Comparison of ENCODE assay signal across 9 mouse cellular contexts in genomic region chr17:75435599-75435998, GRCm38 (mm10). TPM values are rescaled to one million over a fixed set of nuclear protein-coding genes. Genes with fewer than 3 reads are reported as not detected.
DNase-seq lines count a peak whose midpoint lies in the region; ATAC-seq and TF ChIP-seq lines count a peak whose summit lies in the region.
"Had no signal": no experiment of that assay in that cellular context is flagged by ENCODE, and none has a peak within 500 bp of the region (broad histone marks: within the 10 kb centered on the region; RNA-seq: fewer than 3 reads in every experiment).

Rasgrp3 (plus strand) TSS chr17:75435896.

- no peak within 1 kb of the TSS for H3K9ac ChIP-seq in embryonic facial prominence, embryonic 15.5 days
- peak within 1 kb of the TSS; percentile 10; the same call in 1 of the 2 replicates for H3K9ac ChIP-seq in intestine, embryonic 14.5 days (ENCODE audit: low read length)
- peak within 1 kb of the TSS; percentile 23; the same call in 1 of the 2 replicates for H3K9ac ChIP-seq in lung, postnatal 0 days (replicated peaks; ENCODE audit: low read depth)
- no peak within 1 kb of the TSS for H3K9ac ChIP-seq in midbrain, embryonic 15.5 days
- H3K9ac ChIP-seq: liver, embryonic 13.5 days had no signal

- no peak within 1 kb of the TSS for H3K4me2 ChIP-seq in embryonic facial prominence, embryonic 15.5 days (replicated peaks)
- no peak within 1 kb of the TSS for H3K4me2 ChIP-seq in intestine, embryonic 14.5 days (ENCODE audit: low read length)
- H3K4me2 ChIP-seq in lung, postnatal 0 days (replicated peaks; ENCODE audit: low read depth, low read length), result peak within 1 kb of the TSS; percentile 42; the same call in 1 of the 2 replicates
- no peak within 1 kb of the TSS for H3K4me2 ChIP-seq in midbrain, embryonic 15.5 days
- H3K4me2 ChIP-seq: liver, embryonic 13.5 days had no signal

- ATAC-seq in embryonic facial prominence, embryonic 15.5 days (ENCODE audit: insufficient number of reproducible peaks, low FRiP score, low TSS enrichment, low read depth), result no peak
- no peak for ATAC-seq in intestine, embryonic 14.5 days (replicated peaks; ENCODE audit: low FRiP score, low TSS enrichment, low read depth)
- ATAC-seq in lung, postnatal 0 days, result peak; percentile 58
- no peak for ATAC-seq in midbrain, embryonic 15.5 days (replicated peaks)

- TF ChIP-seq CTCF in left cerebral cortex, adult 2 months (IDR thresholded peaks at IDR 0.05), result no peak
- no peak for TF ChIP-seq CTCF in lung, postnatal 0 days (IDR thresholded peaks at IDR 0.05)
- no peak for TF ChIP-seq CTCF in thymus, adult 2 months (IDR thresholded peaks at IDR 0.05; ENCODE audit: borderline replicate concordance, control insufficient read depth, extremely low read depth, insufficient read depth, low read length, poor library complexity)

- no peaks in the 10 kb centered on the region for H3K27me3 ChIP-seq in embryonic facial prominence, embryonic 15.5 days
- no peaks in the 10 kb centered on the region for H3K27me3 ChIP-seq in intestine, embryonic 14.5 days (replicated peaks; ENCODE audit: control insufficient read depth, insufficient read depth, low read length)
- no peaks in the 10 kb centered on the region for H3K27me3 ChIP-seq in lung, postnatal 0 days (replicated peaks; ENCODE audit: insufficient read depth, low read length)
- no peaks in the 10 kb centered on the region for H3K27me3 ChIP-seq in thymus, adult 2 months (ENCODE audit: control insufficient read depth, insufficient read depth, low read length)
- H3K27me3 ChIP-seq in midbrain, embryonic 15.5 days (replicated peaks), result no peaks in the 10 kb centered on the region

- no peak for TF ChIP-seq POLR2A in thymus, adult 2 months (IDR thresholded peaks at IDR 0.05; ENCODE audit: control insufficient read depth, extremely low read depth, insufficient read depth, low read length, poor library complexity)

- intact Hi-C loops in left cerebral cortex, adult 2 months (cut with DNase I), result no loop called here

- no peaks in the 10 kb centered on the region for H3K4me1 ChIP-seq in embryonic facial prominence, embryonic 15.5 days
- H3K4me1 ChIP-seq in intestine, embryonic 14.5 days (replicated peaks; ENCODE audit: control insufficient read depth, insufficient read depth, low read length), result peaks cover 5% of the 10 kb centered on the region; the same call in 1 of the 2 replicates
- H3K4me1 ChIP-seq in lung, postnatal 0 days (ENCODE audit: insufficient read depth, low read depth, low read length), result no peaks in the 10 kb centered on the region
- H3K4me1 ChIP-seq in thymus, adult 2 months (replicated peaks; ENCODE audit: control insufficient read depth, insufficient read depth, low read length), result no peaks in the 10 kb centered on the region; the same call in 1 of the 2 replicates
- no peaks in the 10 kb centered on the region for H3K4me1 ChIP-seq in midbrain, embryonic 15.5 days
- H3K4me1 ChIP-seq: liver, embryonic 13.5 days had no signal

- no peaks in the 10 kb centered on the region for H3K36me3 ChIP-seq in embryonic facial prominence, embryonic 15.5 days
- H3K36me3 ChIP-seq in intestine, embryonic 14.5 days (ENCODE audit: control insufficient read depth, insufficient read depth, low read length), result no peaks in the 10 kb centered on the region
- no peaks in the 10 kb centered on the region for H3K36me3 ChIP-seq in lung, postnatal 0 days (ENCODE audit: insufficient read depth, low read length)
- H3K36me3 ChIP-seq in thymus, adult 2 months (ENCODE audit: control insufficient read depth, insufficient read depth, low read length), result no peaks in the 10 kb centered on the region
- H3K36me3 ChIP-seq in midbrain, embryonic 15.5 days (replicated peaks), result no peaks in the 10 kb centered on the region
- H3K36me3 ChIP-seq: liver, embryonic 13.5 days had no signal

- H3K27ac ChIP-seq in left cerebral cortex, adult 2 months, result peak within 1 kb of the TSS; percentile 72
- H3K27ac ChIP-seq in embryonic facial prominence, embryonic 15.5 days (replicated peaks), result no peak within 1 kb of the TSS
- peak within 1 kb of the TSS; percentile 51; the same call in 1 of the 2 replicates for H3K27ac ChIP-seq in intestine, embryonic 14.5 days (ENCODE audit: low read depth)
- peak within 1 kb of the TSS; percentile 74 for H3K27ac ChIP-seq in lung, postnatal 0 days (ENCODE audit: low read length)
- H3K27ac ChIP-seq in thymus, adult 2 months (ENCODE audit: control insufficient read depth, insufficient read depth, low read length), result no peak within 1 kb of the TSS
- H3K27ac ChIP-seq in midbrain, embryonic 15.5 days, result no peak within 1 kb of the TSS
- H3K27ac ChIP-seq: liver, embryonic 13.5 days had no signal

- DNase-seq in left cerebral cortex, adult 2 months (ENCODE audit: extremely low spot score in 1 of 2, low spot score in 2 of 2), result no peak
- no peak for DNase-seq in left cerebral cortex, adult 11 months (ENCODE audit: low spot score)
- DNase-seq in intestine, embryonic 14.5 days (ENCODE audit: low spot score), result no peak
- peak; percentile 74 for DNase-seq in lung, postnatal 0 days (ENCODE audit: low spot score)
- no peak for DNase-seq in thymus, adult 2 months
- DNase-seq in cerebellum, adult 11 months, result no peak
- DNase-seq: liver, embryonic 13.5 days had no signal

- 66% methylated on average over 6 of the region's 6 CpGs for WGBS in embryonic facial prominence, embryonic 15.5 days
- WGBS in intestine, embryonic 14.5 days, result 56% methylated on average over 6 of the region's 6 CpGs
- WGBS in lung, postnatal 0 days, result 55% methylated on average over 6 of the region's 6 CpGs
- WGBS in thymus, adult 2 months, result 29% methylated on average over 6 of the region's 6 CpGs
- 73% methylated on average over 6 of the region's 6 CpGs for WGBS in midbrain, embryonic 15.5 days

- peak within 1 kb of the TSS; percentile 34 for H3K4me3 ChIP-seq in left cerebral cortex, adult 2 months
- 0 out of 2 replicates have a peak within 1 kb of the TSS, but pooled peaks have one; percentile 4 for H3K4me3 ChIP-seq in embryonic facial prominence, embryonic 15.5 days (replicated peaks)
- H3K4me3 ChIP-seq in intestine, embryonic 14.5 days (ENCODE audit: low read depth, low read length), result peak within 1 kb of the TSS; percentile 15; the same call in 1 of the 2 replicates
- peak within 1 kb of the TSS; percentile 20 for H3K4me3 ChIP-seq in lung, postnatal 0 days (ENCODE audit: low read depth, low read length)
- no peak within 1 kb of the TSS for H3K4me3 ChIP-seq in thymus, adult 2 months (ENCODE audit: control insufficient read depth, insufficient read depth, low read length)
- no peak within 1 kb of the TSS for H3K4me3 ChIP-seq in midbrain, embryonic 15.5 days
- H3K4me3 ChIP-seq: liver, embryonic 13.5 days had no signal

- no peaks in the 10 kb centered on the region for H3K9me3 ChIP-seq in embryonic facial prominence, embryonic 15.5 days (replicated peaks)
- H3K9me3 ChIP-seq in intestine, embryonic 14.5 days (ENCODE audit: control insufficient read depth, low read length), result no peaks in the 10 kb centered on the region
- H3K9me3 ChIP-seq in lung, postnatal 0 days (ENCODE audit: low read length), result no peaks in the 10 kb centered on the region
- no peaks in the 10 kb centered on the region for H3K9me3 ChIP-seq in midbrain, embryonic 15.5 days
- H3K9me3 ChIP-seq: liver, embryonic 13.5 days had no signal

- TF ChIP-seq EP300 in lung, postnatal 0 days (IDR thresholded peaks at IDR 0.05), result peak; percentile 88

RNA-seq across cellular contexts. Expression of gene Rasgrp3, which starts in this region (rescaled TPM):
- 1 to 10 TPM; 7.4 to 9.0 TPM for total RNA-seq in left cerebral cortex, adult 2 months (2021)
- 10.8 and 12.0 TPM in 2 replicates for polyA plus RNA-seq in embryonic facial prominence, embryonic 15.5 days (2015; fragmentation: Nextera tagmentation; extraction: Ambion mirVana)
- 16.2 and 19.4 TPM in 2 replicates for polyA plus RNA-seq in intestine, embryonic 14.5 days (2014; fragmentation: Nextera tagmentation; extraction: Ambion mirVana)
- polyA plus RNA-seq in lung, postnatal 0 days (2015; fragmentation: Nextera tagmentation; extraction: Ambion mirVana), result 32.1 and 36.3 TPM in 2 replicates
- polyA plus RNA-seq in thymus, adult 2 months (2012; rRNA removed), result 1.2 and 1.9 TPM in 2 replicates
- polyA plus RNA-seq in midbrain, embryonic 15.5 days (2015; fragmentation: Nextera tagmentation; extraction: Ambion mirVana), result 5.4 and 5.9 TPM in 2 replicates

Comparison
In these comparisons a context has a peak if more than half of its experiments do, and no peak if none do; other contexts are left out.
1. H3K27ac ChIP-seq: peak in left cerebral cortex, adult 2 months (single experiment), intestine, embryonic 14.5 days (single experiment) and lung, postnatal 0 days (single experiment); none in embryonic facial prominence, embryonic 15.5 days (single experiment), thymus, adult 2 months (single experiment) and midbrain, embryonic 15.5 days (single experiment).
2. H3K4me3 ChIP-seq: peak in left cerebral cortex, adult 2 months (single experiment), embryonic facial prominence, embryonic 15.5 days (single experiment), intestine, embryonic 14.5 days (single experiment) and lung, postnatal 0 days (single experiment); none in thymus, adult 2 months (single experiment) and midbrain, embryonic 15.5 days (single experiment).
3. H3K9ac ChIP-seq: peak in intestine, embryonic 14.5 days (single experiment) and lung, postnatal 0 days (single experiment); none in embryonic facial prominence, embryonic 15.5 days (single experiment) and midbrain, embryonic 15.5 days (single experiment).